8 mouse cellular contexts compared by ENCODE assay signal in genomic region chr11:102393719-102394420, GRCm38 (mm10). TPM values are rescaled to one million over a fixed set of nuclear protein-coding genes. Genes with fewer than 3 reads are reported as not detected.
DNase-seq lines count a peak whose midpoint lies in the region; ATAC-seq lines count a peak whose summit lies in the region.

No protein-coding gene starts in this region.

- DNase-seq in kidney, adult 9 months: no peak
- DNase-seq in NIH3T3 (ENCODE audit: low read depth): peak; percentile 36
- DNase-seq in embryonic facial prominence, embryonic 10.5 days (ENCODE audit: low spot score): no peak
- no peak for DNase-seq in urinary bladder, postnatal 36 days (ENCODE audit: low spot score in 2 of 2)

- no peaks in the 10 kb centered on the region for H3K9me3 ChIP-seq in kidney, embryonic 15.5 days (replicated peaks)
- no peaks in the 10 kb centered on the region for H3K9me3 ChIP-seq in embryonic facial prominence, embryonic 10.5 days
- H3K9me3 ChIP-seq in intestine, embryonic 15.5 days: no peaks in the 10 kb centered on the region
- no peaks in the 10 kb centered on the region for H3K9me3 ChIP-seq in midbrain, embryonic 13.5 days

- H3K4me1 ChIP-seq in kidney, embryonic 15.5 days: peaks cover 31% of the 10 kb centered on the region
- peaks cover 48% of the 10 kb centered on the region for H3K4me1 ChIP-seq in embryonic facial prominence, embryonic 10.5 days
- H3K4me1 ChIP-seq in intestine, embryonic 15.5 days (replicated peaks): peaks cover 25% of the 10 kb centered on the region
- peaks cover 61% of the 10 kb centered on the region for H3K4me1 ChIP-seq in midbrain, embryonic 13.5 days (replicated peaks)

- H3K4me2 ChIP-seq in kidney, embryonic 15.5 days: peak overlapping the region; percentile 95
- peak overlapping the region; percentile 87 for H3K4me2 ChIP-seq in intestine, embryonic 15.5 days (replicated peaks)
- peak overlapping the region; percentile 96 for H3K4me2 ChIP-seq in midbrain, embryonic 13.5 days (replicated peaks)

- peak overlapping the region; percentile 36; the same call in 1 of the 2 replicates for H3K9ac ChIP-seq in kidney, embryonic 15.5 days
- H3K9ac ChIP-seq in intestine, embryonic 15.5 days: 0 out of 2 replicates have a peak overlapping the region, but pooled peaks have one; percentile 14
- H3K9ac ChIP-seq in midbrain, embryonic 13.5 days (replicated peaks): peak overlapping the region; percentile 95

- H3K36me3 ChIP-seq in kidney, embryonic 15.5 days: no peaks in the 10 kb centered on the region
- no peaks in the 10 kb centered on the region for H3K36me3 ChIP-seq in embryonic facial prominence, embryonic 10.5 days (replicated peaks)
- H3K36me3 ChIP-seq in intestine, embryonic 15.5 days: no peaks in the 10 kb centered on the region
- H3K36me3 ChIP-seq in midbrain, embryonic 13.5 days: peaks cover 9% of the 10 kb centered on the region

- H3K27me3 ChIP-seq in kidney, embryonic 15.5 days: peaks cover 56% of the 10 kb centered on the region
- peaks cover 52% of the 10 kb centered on the region for H3K27me3 ChIP-seq in embryonic facial prominence, embryonic 10.5 days (replicated peaks; ENCODE audit: low read depth, poor library complexity, severe bottlenecking)
- H3K27me3 ChIP-seq in intestine, embryonic 15.5 days (replicated peaks): peaks cover 16% of the 10 kb centered on the region
- peaks cover 15% of the 10 kb centered on the region for H3K27me3 ChIP-seq in midbrain, embryonic 13.5 days

- no peak; the same call in none of the 2 replicates for ATAC-seq in kidney, embryonic 15.5 days (replicated peaks; ENCODE audit: low FRiP score)
- peak; percentile 34 for ATAC-seq in intestine, embryonic 15.5 days
- peak; percentile 55 for ATAC-seq in midbrain, embryonic 13.5 days
- ATAC-seq in megakaryocyte-erythroid progenitor cell, adult 5-6 weeks (replicated peaks; ENCODE audit: low FRiP score, low TSS enrichment, poor library complexity, severe bottlenecking): no peak

- peak overlapping the region; percentile 27; the same call in 1 of the 2 replicates for H3K27ac ChIP-seq in kidney, embryonic 15.5 days
- H3K27ac ChIP-seq in embryonic facial prominence, embryonic 10.5 days (replicated peaks): peak overlapping the region; percentile 76
- no peak overlapping the region for H3K27ac ChIP-seq in intestine, embryonic 15.5 days
- H3K27ac ChIP-seq in midbrain, embryonic 13.5 days: peak overlapping the region; percentile 97

- peak overlapping the region; percentile 47 for H3K4me3 ChIP-seq in kidney, embryonic 15.5 days (replicated peaks)
- peak overlapping the region; percentile 66 for H3K4me3 ChIP-seq in embryonic facial prominence, embryonic 10.5 days
- peak overlapping the region; percentile 43 for H3K4me3 ChIP-seq in intestine, embryonic 15.5 days (replicated peaks)
- peak overlapping the region; percentile 89 for H3K4me3 ChIP-seq in midbrain, embryonic 13.5 days (replicated peaks)

- 8% methylated on average over 17 of the region's 17 CpGs for whole genome bisulfite sequencing in kidney, embryonic 15.5 days
- 10% methylated on average over 17 of the region's 17 CpGs for WGBS in embryonic facial prominence, embryonic 10.5 days
- WGBS in intestine, embryonic 15.5 days: 9% methylated on average over 17 of the region's 17 CpGs
- 4% methylated on average over 17 of the region's 17 CpGs for WGBS in midbrain, embryonic 13.5 days

RNA-seq across cellular contexts. Expression of gene Rundc3a, which starts 0.7 kb away (rescaled TPM):
- polyA plus RNA-seq in kidney, embryonic 15.5 days (2015; fragmentation: Nextera tagmentation; extraction: Ambion mirVana): 2.5 and 4.9 TPM in 2 replicates
- 10.0 and 11.9 TPM in 2 replicates for polyA plus RNA-seq in embryonic facial prominence, embryonic 10.5 days (2016; fragmentation: Nextera tagmentation; extraction: Ambion mirVana)
- 8.7 and 10.8 TPM in 2 replicates for polyA plus RNA-seq in intestine, embryonic 15.5 days (2015; fragmentation: Nextera tagmentation; extraction: Ambion mirVana)
- polyA plus RNA-seq in midbrain, embryonic 13.5 days (2015; fragmentation: Nextera tagmentation; extraction: Ambion mirVana): 131 and 153 TPM in 2 replicates
- total RNA-seq in megakaryocyte-erythroid progenitor cell, adult 5-6 weeks (2014; fragmentation: Nextera tagmentation): not detected in 2 replicates
- not detected in 2 replicates for total RNA-seq in megakaryocyte-erythroid progenitor cell, adult 5-6 weeks (2017)

RNA-seq across cellular contexts. Expression of gene Slc25a39, which starts 13.9 kb away (rescaled TPM):
- polyA plus RNA-seq in kidney, embryonic 15.5 days (2015; fragmentation: Nextera tagmentation; extraction: Ambion mirVana): 271 and 298 TPM in 2 replicates
- polyA plus RNA-seq in embryonic facial prominence, embryonic 10.5 days (2016; fragmentation: Nextera tagmentation; extraction: Ambion mirVana): 229 and 241 TPM in 2 replicates
- polyA plus RNA-seq in intestine, embryonic 15.5 days (2015; fragmentation: Nextera tagmentation; extraction: Ambion mirVana): 305 and 329 TPM in 2 replicates
- polyA plus RNA-seq in midbrain, embryonic 13.5 days (2015; fragmentation: Nextera tagmentation; extraction: Ambion mirVana): 141 and 154 TPM in 2 replicates
- 115 and 148 TPM in 2 replicates for total RNA-seq in megakaryocyte-erythroid progenitor cell, adult 5-6 weeks (2014; fragmentation: Nextera tagmentation)
- total RNA-seq in megakaryocyte-erythroid progenitor cell, adult 5-6 weeks (2017): 43.8 and 55.9 TPM in 2 replicates

RNA-seq across cellular contexts. Expression of gene Slc4a1, which starts 27.9 kb away (rescaled TPM):
- polyA plus RNA-seq in kidney, embryonic 15.5 days (2015; fragmentation: Nextera tagmentation; extraction: Ambion mirVana): 12.8 and 20.2 TPM in 2 replicates
- 29.7 and 33.8 TPM in 2 replicates for polyA plus RNA-seq in embryonic facial prominence, embryonic 10.5 days (2016; fragmentation: Nextera tagmentation; extraction: Ambion mirVana)
- 15.2 and 18.0 TPM in 2 replicates for polyA plus RNA-seq in intestine, embryonic 15.5 days (2015; fragmentation: Nextera tagmentation; extraction: Ambion mirVana)
- polyA plus RNA-seq in midbrain, embryonic 13.5 days (2015; fragmentation: Nextera tagmentation; extraction: Ambion mirVana): 4.3 and 4.8 TPM in 2 replicates
- total RNA-seq in megakaryocyte-erythroid progenitor cell, adult 5-6 weeks (2014; fragmentation: Nextera tagmentation): 0.42 and 0.46 TPM in 2 replicates
- 0.27 and 6.8 TPM in 2 replicates for total RNA-seq in megakaryocyte-erythroid progenitor cell, adult 5-6 weeks (2017)

RNA-seq across cellular contexts. Expression of gene Grn, which starts 36.2 kb away (rescaled TPM):
- polyA plus RNA-seq in kidney, embryonic 15.5 days (2015; fragmentation: Nextera tagmentation; extraction: Ambion mirVana): 151 and 172 TPM in 2 replicates
- polyA plus RNA-seq in embryonic facial prominence, embryonic 10.5 days (2016; fragmentation: Nextera tagmentation; extraction: Ambion mirVana): 79.4 and 87.3 TPM in 2 replicates
- 156 and 171 TPM in 2 replicates for polyA plus RNA-seq in intestine, embryonic 15.5 days (2015; fragmentation: Nextera tagmentation; extraction: Ambion mirVana)
- polyA plus RNA-seq in midbrain, embryonic 13.5 days (2015; fragmentation: Nextera tagmentation; extraction: Ambion mirVana): 57.4 and 61.8 TPM in 2 replicates
- total RNA-seq in megakaryocyte-erythroid progenitor cell, adult 5-6 weeks (2014; fragmentation: Nextera tagmentation): 16.1 and 17.8 TPM in 2 replicates
- 5.4 and 14.2 TPM in 2 replicates for total RNA-seq in megakaryocyte-erythroid progenitor cell, adult 5-6 weeks (2017)

RNA-seq across cellular contexts. Expression of gene Fam171a2, which starts 53.6 kb away (rescaled TPM):
- polyA plus RNA-seq in kidney, embryonic 15.5 days (2015; fragmentation: Nextera tagmentation; extraction: Ambion mirVana): 6.9 and 7.1 TPM in 2 replicates
- polyA plus RNA-seq in embryonic facial prominence, embryonic 10.5 days (2016; fragmentation: Nextera tagmentation; extraction: Ambion mirVana): 3.4 and 3.7 TPM in 2 replicates
- polyA plus RNA-seq in intestine, embryonic 15.5 days (2015; fragmentation: Nextera tagmentation; extraction: Ambion mirVana): 3.2 and 3.5 TPM in 2 replicates
- 10.9 and 18.4 TPM in 2 replicates for polyA plus RNA-seq in midbrain, embryonic 13.5 days (2015; fragmentation: Nextera tagmentation; extraction: Ambion mirVana)
- 0.82 TPM in 1 of 2 replicates, not detected in the other for total RNA-seq in megakaryocyte-erythroid progenitor cell, adult 5-6 weeks (2014; fragmentation: Nextera tagmentation)
- 0.28 TPM in 1 of 2 replicates, not detected in the other for total RNA-seq in megakaryocyte-erythroid progenitor cell, adult 5-6 weeks (2017)

Comparison
In these comparisons a context has a peak if more than half of its experiments do, and no peak if none do; other contexts are left out.
1. ATAC-seq: peak in intestine, embryonic 15.5 days (single experiment) and midbrain, embryonic 13.5 days (single experiment); none in kidney, embryonic 15.5 days (single experiment) and megakaryocyte-erythroid progenitor cell, adult 5-6 weeks (single experiment).
2. H3K9ac ChIP-seq: peak in every context shown above with its lines; median percentile 95 in midbrain, embryonic 13.5 days; 36 in kidney, embryonic 15.5 days; 14 in intestine, embryonic 15.5 days.
3. RNA of gene Rundc3a, which starts 0.7 kb away (polyA plus RNA-seq): 131 to 153 TPM in midbrain, embryonic 13.5 days; 10.0 to 11.9 TPM in embryonic facial prominence, embryonic 10.5 days, 8.7 to 10.8 TPM in intestine, embryonic 15.5 days and 2.5 to 4.9 TPM in kidney, embryonic 15.5 days; every median in the first group is over 10 times any median in the second.
4. Peak in every context shown above with its lines, with median percentiles within 50 percentile points of each other: H3K4me2 ChIP-seq and H3K4me3 ChIP-seq.